Mouse (Mus musculus) embryonic fibroblast, embryonic 13.5 days (primary cell): ENCODE data around the gene Fam69b.

Experiments used
- CTCF ChIP-seq: IDR thresholded peaks from 2 replicates; pipeline ENCODE4 v1.5.1; 2011; ENCODE audit warnings: mild to moderate bottlenecking, control low read depth, low read length, moderate library complexity, borderline replicate concordance; ENCODE audit not compliant: insufficient read depth
- POLR2A ChIP-seq: IDR thresholded peaks from 2 replicates; pipeline ENCODE4 v1.6.1; 2011; ENCODE audit warnings: low read depth, mild to moderate bottlenecking, control low read depth, low read length, moderate library complexity

DNA sequence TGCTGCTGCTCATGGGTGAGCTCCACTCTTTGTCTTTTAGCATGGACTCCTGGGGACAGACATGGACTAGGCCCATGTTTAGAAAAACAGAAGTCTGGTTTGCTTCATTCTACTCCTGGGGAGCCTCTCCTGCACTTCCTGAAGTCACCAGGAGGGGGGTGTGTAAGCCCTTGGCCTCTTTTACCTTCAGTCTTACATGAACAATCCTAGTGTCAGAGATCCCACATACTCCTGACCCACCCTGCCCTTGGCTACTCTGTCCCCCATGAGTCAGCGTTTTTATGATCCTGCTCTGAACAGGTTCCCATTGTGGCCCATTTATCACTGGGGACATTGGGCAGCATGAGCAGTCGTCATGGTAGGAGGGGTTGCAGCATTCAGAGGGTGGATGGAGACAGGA, 15.7 kb downstream of the Fam69b start:
- TF ChIP-seq POLR2A (no peak), CTCF (no peak)
